Mouse (Mus musculus): Measurements from ENCODE around the gene Zfhx2. TPM values are rescaled to one million over a fixed set of nuclear protein-coding genes. Genes with fewer than 3 reads are reported as not detected.
A peak's percentile ranks its signal among the peaks of the same experiment; 100 is the strongest.
"Not testable (repeated sequence)": the region's sequence is repeated elsewhere in the genome, so short reads cannot be mapped to it uniquely, and the experiment has no call there.

The Zfhx2 gene
- polyA plus RNA-seq, 1 experiment = 0.66 TPM

- DNase-seq (ENCODE audit: low spot score) = no peak
Measured at GRCm38 (mm10) chr14:55047971-55048531, 44.1 kb downstream of the Zfhx2 start.

DNA sequence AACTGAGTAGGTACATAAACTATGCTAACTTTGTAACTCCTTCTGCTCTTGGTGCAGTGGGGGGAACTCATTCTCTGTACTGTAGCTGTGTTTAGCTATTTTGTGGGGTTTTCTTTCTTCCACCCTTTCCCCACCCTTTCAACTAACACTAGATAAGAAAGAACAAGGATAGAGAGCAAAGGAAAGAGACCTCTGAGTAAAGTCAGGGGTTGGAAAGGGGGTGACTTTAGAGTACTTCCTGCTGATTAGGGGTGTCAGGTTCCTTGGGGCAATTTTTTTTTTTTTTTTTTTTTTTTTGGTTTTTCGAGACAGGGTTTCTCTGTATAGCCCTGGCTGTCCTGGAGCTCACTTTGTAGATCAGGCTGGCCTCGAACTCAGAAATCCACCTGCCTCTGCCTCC is 48.4 kb downstream of the Zfhx2 start:
- DNase-seq (ENCODE audit: low spot score) = not testable (repeated sequence)

DNA sequence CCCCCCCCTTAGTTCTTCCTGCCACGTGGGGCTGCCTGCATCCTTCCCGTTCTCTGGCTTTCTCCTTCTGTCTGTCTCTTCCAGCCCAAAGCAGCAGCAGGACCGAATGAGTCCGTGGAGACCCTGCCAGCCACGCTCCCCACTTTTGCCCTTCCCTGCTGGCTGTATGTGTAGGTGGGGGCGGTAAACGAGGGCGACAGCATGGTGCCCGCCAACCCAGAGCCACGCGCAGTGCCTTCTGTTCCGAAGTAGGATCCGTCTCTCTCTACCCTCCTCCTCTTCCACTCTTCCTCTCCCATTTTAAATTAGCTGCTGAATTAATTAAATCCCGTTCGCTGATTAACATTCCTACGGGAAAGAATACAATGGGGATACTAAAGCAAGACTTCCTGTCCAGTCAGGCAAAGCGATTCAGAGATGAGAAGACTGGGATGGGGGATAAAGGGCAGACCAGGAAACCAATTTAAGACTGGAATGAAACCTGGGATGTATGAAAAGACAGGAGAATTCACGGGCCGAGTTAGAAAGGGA is 59.4 kb downstream of the Zfhx2 start:
- no peak for DNase-seq (ENCODE audit: low spot score)

DNA sequence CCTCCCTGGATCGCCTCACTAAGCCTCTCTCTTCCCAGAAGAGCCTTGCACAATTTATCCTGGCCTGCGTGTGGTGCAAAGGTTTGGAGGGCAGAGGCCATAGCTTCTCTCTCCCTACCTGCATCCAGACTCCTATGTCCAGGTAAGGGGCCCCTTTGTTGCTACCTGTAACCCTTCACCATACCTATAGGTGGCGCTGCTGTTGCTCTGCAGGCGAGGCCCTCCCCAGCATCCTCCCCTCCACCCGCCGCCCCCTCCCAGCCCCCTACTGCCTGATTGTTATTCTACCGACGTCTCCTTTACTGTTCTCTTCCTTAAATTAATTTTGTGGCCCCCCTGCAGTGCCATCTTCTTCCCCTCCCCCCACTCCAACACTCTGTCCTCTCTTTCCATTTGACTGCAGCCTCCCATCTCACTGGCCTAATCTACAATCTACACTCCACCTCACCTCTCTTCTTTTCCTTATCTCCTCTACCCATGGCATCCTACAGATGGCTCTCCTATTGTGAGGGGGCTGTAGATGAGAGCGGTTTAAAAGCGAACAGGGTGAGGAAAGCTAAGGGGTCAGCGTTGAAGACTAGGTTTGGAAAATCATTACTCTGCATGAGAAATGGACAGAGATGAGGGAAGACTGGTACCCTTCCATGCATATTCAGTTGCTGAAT is 63.0 kb downstream of the Zfhx2 start:
- DNase-seq (ENCODE audit: low spot score) = no peak

- no peak for DNase-seq (ENCODE audit: low spot score)
Measured at GRCm38 (mm10) chr14:55028333-55028835, 63.7 kb downstream of the Zfhx2 start.

- no peak for DNase-seq (ENCODE audit: low spot score)
Measured at GRCm38 (mm10) chr14:55027653-55028052, 64.5 kb downstream of the Zfhx2 start.

DNA sequence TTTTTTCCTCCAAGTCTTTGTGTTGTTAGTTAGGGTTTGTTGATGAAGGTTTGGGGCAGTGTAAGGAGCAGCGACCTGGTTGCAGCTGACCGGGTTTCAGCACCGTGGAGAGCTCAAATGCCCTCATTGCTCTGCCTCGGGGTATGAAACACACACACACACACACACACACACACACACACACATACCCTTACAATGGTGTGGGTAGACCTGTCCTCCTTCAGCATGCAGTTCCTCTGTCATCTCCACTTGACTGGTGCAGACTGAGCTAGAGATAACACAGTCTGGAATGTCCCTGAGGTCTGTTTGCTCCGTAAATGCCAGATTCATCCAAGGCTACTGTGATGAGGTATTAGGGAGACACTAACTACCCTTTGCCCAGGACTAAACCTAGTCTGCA is 64.9 kb downstream of the Zfhx2 start:
- no peak for DNase-seq (ENCODE audit: low spot score)

DNA sequence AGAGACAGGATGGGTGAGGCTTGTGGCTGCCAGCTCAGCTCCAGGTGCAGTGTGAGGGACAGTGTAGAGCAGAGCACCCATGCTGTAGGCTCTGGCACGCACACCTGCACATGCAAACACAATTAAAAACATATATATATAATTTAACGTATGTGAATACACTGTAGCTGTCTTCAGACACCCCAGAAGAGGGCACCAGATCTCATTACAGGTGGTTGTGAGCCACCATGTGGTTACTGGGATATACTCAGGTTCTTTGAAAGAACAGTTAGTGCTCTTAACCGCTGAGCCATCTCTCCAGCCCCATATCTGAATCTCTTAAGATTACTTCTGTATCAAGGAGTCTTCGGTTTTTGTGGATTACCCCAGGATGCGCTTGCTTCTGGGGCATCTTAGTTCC is 66.6 kb downstream of the Zfhx2 start:
- no peak for DNase-seq (ENCODE audit: low spot score)

- DNase-seq (ENCODE audit: low spot score) = no peak
Measured at GRCm38 (mm10) chr14:55024236-55024635, 67.9 kb downstream of the Zfhx2 start.

DNA sequence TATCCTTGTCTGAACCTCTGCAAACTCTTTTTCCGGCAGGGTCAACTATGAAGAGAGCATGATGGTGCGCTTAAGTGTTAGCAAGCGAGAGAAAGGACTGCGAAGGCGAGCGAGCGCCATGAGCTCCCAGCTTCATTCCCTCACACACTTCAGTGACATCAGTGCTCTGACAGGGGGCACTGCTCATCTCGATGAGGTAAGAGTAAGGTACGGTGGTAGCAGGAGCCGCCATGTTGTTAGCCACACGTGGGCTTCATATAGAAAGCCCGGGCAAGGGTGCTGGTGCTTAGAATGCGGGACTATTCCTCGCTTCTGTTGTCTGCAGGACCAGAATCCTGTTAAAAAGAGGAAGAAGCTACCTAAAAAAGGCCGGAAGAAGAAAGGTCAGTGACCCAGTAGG is 69.1 kb downstream of the Zfhx2 start:
- DNase-seq (ENCODE audit: low spot score) = no peak

DNA sequence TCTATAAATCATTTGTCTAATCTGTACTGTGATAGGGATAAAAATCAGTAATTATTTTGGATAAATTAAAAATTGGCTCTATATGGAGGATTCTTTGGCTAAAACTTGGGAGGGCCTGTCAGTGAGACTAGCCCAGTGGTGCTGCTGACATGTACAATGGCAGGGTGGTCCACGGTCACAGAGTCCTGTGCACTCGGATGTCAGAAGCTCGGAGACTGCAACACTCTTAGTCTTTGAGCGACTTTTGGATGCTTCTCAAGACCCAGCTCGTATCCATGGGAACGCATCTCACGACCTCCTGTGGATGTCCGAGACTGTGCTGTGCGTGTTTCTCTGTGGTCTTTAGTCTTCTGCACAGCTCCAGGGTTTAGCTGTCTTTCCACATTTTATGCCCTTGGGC is 71.7 kb downstream of the Zfhx2 start:
- DNase-seq (ENCODE audit: low spot score) = no peak

GRCm38 (mm10) chr14:55016876-55017275 is 75.2 kb downstream of the Zfhx2 start:
- DNase-seq (ENCODE audit: low spot score) = no peak

- DNase-seq (ENCODE audit: low spot score) = no peak
Measured at GRCm38 (mm10) chr14:55015767-55016111, 76.4 kb downstream of the Zfhx2 start.

GRCm38 (mm10) chr14:55014991-55015766 is 76.9 kb downstream of the Zfhx2 start, which contains the start of gene Ngdn:
Gene Ngdn, plus strand, starts transcription at chr14:55015454.
- DNase-seq (ENCODE audit: low spot score) = peak; percentile 96

GRCm38 (mm10) chr14:55014591-55014990 is 77.5 kb downstream of the Zfhx2 start:
- no peak for DNase-seq (ENCODE audit: low spot score)

DNA sequence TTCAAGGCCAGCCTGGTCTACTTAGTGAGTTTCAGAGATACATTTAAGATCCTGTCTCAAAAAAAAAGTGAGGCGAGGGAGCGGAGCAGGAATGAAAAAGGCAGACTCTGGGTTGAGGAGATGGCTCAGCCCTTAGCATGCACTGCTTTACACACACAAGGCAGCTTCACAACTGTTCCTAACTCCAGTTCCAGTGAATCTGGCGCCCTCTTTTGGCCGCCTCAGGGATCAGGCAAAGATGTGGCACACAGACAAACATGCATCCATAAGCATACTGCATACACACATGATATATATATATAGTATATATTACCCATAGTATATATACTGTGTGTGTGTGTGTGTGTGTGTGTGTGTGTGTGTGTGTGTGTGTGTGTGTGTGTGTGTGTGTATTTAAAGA is 81.0 kb downstream of the Zfhx2 start:
- no peak for DNase-seq (ENCODE audit: low spot score)

Other genes with a start within 250 kb of the Zfhx2 start
- 5.0 and 6.4 TPM in 2 replicates for gene Homez, start 221.4 kb downstream of the Zfhx2 start, polyA plus RNA-seq (2012; rRNA removed)
- 9.4 and 13.5 TPM in 2 replicates for gene Ppp1r3e, start 214.8 kb downstream of the Zfhx2 start, polyA plus RNA-seq (2012; rRNA removed)
- gene Bcl2l2, start 208.9 kb downstream of the Zfhx2 start, polyA plus RNA-seq (2012; rRNA removed) = 63.7 and 76.7 TPM in 2 replicates
- gene Gm20521, start 208.9 kb downstream of the Zfhx2 start, polyA plus RNA-seq (2012; rRNA removed) = 0.28 and 0.40 TPM in 2 replicates
- 278 and 430 TPM in 2 replicates for gene Pabpn1, start 199.8 kb downstream of the Zfhx2 start, polyA plus RNA-seq (2012; rRNA removed)
- gene Slc22a17, start 179.2 kb downstream of the Zfhx2 start, polyA plus RNA-seq (2012; rRNA removed) = 102 and 148 TPM in 2 replicates
- gene Efs, start 166.2 kb downstream of the Zfhx2 start, polyA plus RNA-seq (2012; rRNA removed) = 46.6 and 52.9 TPM in 2 replicates
- gene Il25, start 159.6 kb downstream of the Zfhx2 start, polyA plus RNA-seq (2012; rRNA removed) = 0.07 and 0.09 TPM in 2 replicates
- 4.2 and 5.1 TPM in 2 replicates for gene Cmtm5, start 156.1 kb downstream of the Zfhx2 start, polyA plus RNA-seq (2012; rRNA removed)
- 0.15 and 0.22 TPM in 2 replicates for gene Myh6, start 125.4 kb downstream of the Zfhx2 start, polyA plus RNA-seq (2012; rRNA removed)
- not detected in 2 replicates for gene Gm17428, start 115.4 kb downstream of the Zfhx2 start, polyA plus RNA-seq (2012; rRNA removed)
- 0.26 and 0.47 TPM in 2 replicates for gene Myh7, start 97.7 kb downstream of the Zfhx2 start, polyA plus RNA-seq (2012; rRNA removed)
- gene Ngdn, start 76.9 kb downstream of the Zfhx2 start, polyA plus RNA-seq (2012; rRNA removed) = 53.7 and 65.8 TPM in 2 replicates
- gene Thtpa, start 2.5 kb upstream of the Zfhx2 start, polyA plus RNA-seq (2012; rRNA removed) = 6.6 and 11.6 TPM in 2 replicates
- gene Ap1g2, start 14.3 kb upstream of the Zfhx2 start, polyA plus RNA-seq (2012; rRNA removed) = 22.5 and 26.6 TPM in 2 replicates
- gene Jph4, start 24.6 kb upstream of the Zfhx2 start, polyA plus RNA-seq (2012; rRNA removed) = 2.4 and 2.8 TPM in 2 replicates
- gene Dhrs2, start 129.7 kb upstream of the Zfhx2 start, polyA plus RNA-seq (2012; rRNA removed) = 0.08 and 0.21 TPM in 2 replicates